ENCODE assay signal across 9 mouse cellular contexts in the genomic region with DNA sequence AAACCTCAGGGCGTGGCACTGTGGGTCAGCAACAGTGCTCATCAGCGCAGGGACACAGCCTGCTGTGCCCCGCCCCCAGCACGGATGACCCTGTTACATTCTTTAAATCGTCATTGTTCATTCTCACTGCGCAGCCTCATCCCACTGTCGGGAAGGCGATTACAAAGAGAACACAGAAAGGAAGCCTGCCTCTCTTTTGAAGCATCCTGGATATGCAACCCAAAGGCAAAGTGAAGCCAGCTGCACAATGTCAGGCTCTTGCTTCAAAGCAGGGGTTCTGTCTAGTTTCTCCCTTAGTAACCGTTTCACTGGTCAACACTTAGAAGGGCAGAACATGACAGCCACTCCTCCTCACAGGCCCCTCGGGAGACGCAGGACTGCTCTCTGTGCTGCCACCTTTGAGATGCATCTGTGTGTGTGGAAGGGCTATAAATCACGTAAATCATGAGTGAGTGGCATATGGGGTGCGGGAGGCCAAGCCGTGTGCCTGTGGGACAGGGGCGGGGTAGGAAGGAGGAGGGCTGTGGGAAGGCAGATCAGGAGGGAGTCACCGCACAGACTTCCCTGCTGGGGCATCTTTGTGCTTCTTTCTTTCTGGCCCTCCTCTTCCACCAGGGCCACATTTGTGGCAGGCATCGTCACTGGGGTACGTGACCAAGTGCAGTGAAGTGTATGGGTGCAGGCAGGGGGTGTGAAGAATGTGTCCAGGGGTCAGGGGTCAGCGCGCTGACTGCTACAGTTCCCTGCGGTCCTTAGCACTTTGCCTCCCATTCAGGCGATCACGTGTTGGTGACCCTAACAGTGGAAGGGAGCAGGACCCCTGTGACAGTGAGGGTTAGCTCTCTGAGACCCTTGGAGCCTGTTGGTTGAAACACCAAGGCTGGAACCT.
DNase-seq lines count a peak whose midpoint lies in the region; ATAC-seq lines count a peak whose summit lies in the region.
"Had no signal": no experiment of that assay in that cellular context is flagged by ENCODE, and none has a peak within 500 bp of the region (broad histone marks: within the 10 kb centered on the region; RNA-seq: fewer than 3 reads in every experiment).

No protein-coding gene starts in this region.

- no peaks in the 10 kb centered on the region for H3K36me3 ChIP-seq in kidney, embryonic 14.5 days (ENCODE audit: control insufficient read depth, insufficient read depth, low read length)
- H3K36me3 ChIP-seq in hindbrain, embryonic 15.5 days, result no peaks in the 10 kb centered on the region

- peak; percentile 81 for ATAC-seq in kidney, embryonic 14.5 days (ENCODE audit: low FRiP score, low TSS enrichment)
- peak; percentile 42; the same call in 1 of the 2 replicates for ATAC-seq in hindbrain, embryonic 15.5 days (ENCODE audit: low FRiP score, low read depth)

- H3K27ac ChIP-seq in kidney, embryonic 14.5 days (ENCODE audit: low read depth, low read length), result peak overlapping the region; percentile 18; the same call in 1 of the 2 replicates
- peak overlapping the region; percentile 52 for H3K27ac ChIP-seq in hindbrain, embryonic 15.5 days (replicated peaks)
- H3K27ac ChIP-seq: macrophage had no signal

- H3K4me2 ChIP-seq in kidney, embryonic 14.5 days (replicated peaks; ENCODE audit: low read depth, low read length), result peak overlapping the region; percentile 23; the same call in 1 of the 2 replicates
- peak overlapping the region; percentile 12 for H3K4me2 ChIP-seq in hindbrain, embryonic 15.5 days

- H3K9me3 ChIP-seq in kidney, embryonic 14.5 days (ENCODE audit: control insufficient read depth, low read length), result no peaks in the 10 kb centered on the region
- no peaks in the 10 kb centered on the region for H3K9me3 ChIP-seq in hindbrain, embryonic 15.5 days

- H3K27me3 ChIP-seq in kidney, embryonic 14.5 days (ENCODE audit: control insufficient read depth, insufficient read depth, low read length), result no peaks in the 10 kb centered on the region
- no peaks in the 10 kb centered on the region for H3K27me3 ChIP-seq in hindbrain, embryonic 15.5 days

- H3K4me1 ChIP-seq in kidney, embryonic 14.5 days (ENCODE audit: control insufficient read depth, insufficient read depth, low read length), result peaks cover 14% of the 10 kb centered on the region
- peaks cover 35% of the 10 kb centered on the region for H3K4me1 ChIP-seq in hindbrain, embryonic 15.5 days (replicated peaks)

- no peak overlapping the region for H3K9ac ChIP-seq in kidney, embryonic 14.5 days (ENCODE audit: low read depth, low read length)
- peak overlapping the region; percentile 24; the same call in 1 of the 2 replicates for H3K9ac ChIP-seq in hindbrain, embryonic 15.5 days

- H3K4me3 ChIP-seq in kidney, embryonic 14.5 days (ENCODE audit: low read length), result no peak overlapping the region
- no peak overlapping the region for H3K4me3 ChIP-seq in hindbrain, embryonic 15.5 days

- 20% methylated on average over 23 of the region's 23 CpGs for WGBS in kidney, embryonic 14.5 days
- WGBS in hindbrain, embryonic 15.5 days, result 15% methylated on average over 23 of the region's 23 CpGs

- DNase-seq in kidney, postnatal 25 days, result no peak
- DNase-seq in embryo, embryonic 10 days (ENCODE audit: low spot score), result peak; percentile 51
- DNase-seq in neural tube, embryonic 10.5 days (ENCODE audit: extremely low spot score, low spot score), result peak; percentile 47
- DNase-seq in gastrocnemius, adult 18-20 months (ENCODE audit: low spot score), result no peak
- DNase-seq in ovary, postnatal 14 days (ENCODE audit: low spot score), result no peak
- DNase-seq in heart, adult 8-10 months (ENCODE audit: low spot score), result no peak

Comparison
In these comparisons a context has a peak if more than half of its experiments do, and no peak if none do; other contexts are left out.
1. DNase-seq: peak in embryo, embryonic 10 days (single experiment) and neural tube, embryonic 10.5 days (single experiment); none in kidney, postnatal 25 days (0 of 2), gastrocnemius, adult 18-20 months (single experiment), ovary, postnatal 14 days (single experiment) and heart, adult 8-10 months (single experiment).